Mouse (Mus musculus) bone marrow, adult 2 months (tissue): Measurements from ENCODE around the gene Ptk6.

Experiments used
- CTCF ChIP-seq: fragments of 200-500 bp; IDR thresholded peaks from 2 replicates; pipeline ENCODE4 v1.5.1; 2011; ENCODE audit warnings: low read length, control low read depth; ENCODE audit not compliant: control insufficient read depth, insufficient read depth
- POLR2A ChIP-seq: fragments of 200-500 bp; IDR thresholded peaks from 2 replicates; pipeline ENCODE4 v1.6.1; 2011; ENCODE audit warnings: low read depth, mild to moderate bottlenecking, control low read depth, low read length, borderline replicate concordance; ENCODE audit not compliant: control insufficient read depth

DNA sequence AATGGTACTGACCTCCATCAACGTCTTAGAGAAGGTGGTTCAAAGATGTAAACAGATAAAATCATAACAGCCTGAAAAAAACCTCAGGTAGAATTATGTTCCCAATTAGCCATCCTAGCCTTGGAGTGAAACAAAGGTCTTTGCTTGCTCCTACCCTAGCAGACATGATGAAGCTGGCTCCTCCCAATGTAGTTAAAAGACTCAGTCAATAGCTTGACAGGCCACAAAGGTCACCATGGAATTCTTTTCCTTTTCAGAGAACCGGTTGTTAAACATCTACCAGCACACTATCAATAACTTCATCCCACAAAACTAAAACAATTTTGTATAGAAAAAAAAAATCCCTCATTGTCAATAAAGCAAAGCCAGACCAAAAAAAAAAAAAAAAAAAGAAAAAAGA lies 42.4 kb upstream of the Ptk6 start:
- TF ChIP-seq CTCF (no peak), POLR2A (no peak)
